Mouse (Mus musculus): Measurements from ENCODE around the gene Crybb1. TPM values are rescaled to one million over a fixed set of nuclear protein-coding genes. Genes with fewer than 3 reads are reported as not detected.
A peak's percentile ranks its signal among the peaks of the same experiment; 100 is the strongest.

The Crybb1 gene
- total RNA-seq, 1 experiment from 2014 or later: not detected

GRCm38 (mm10) chr5:112280863-112281660, 25.4 kb downstream of the Crybb1 start:
- ATAC-seq (replicated peaks; ENCODE audit: insufficient number of reproducible peaks, low FRiP score, low TSS enrichment, poor library complexity, severe bottlenecking): no peak

- ATAC-seq (replicated peaks; ENCODE audit: insufficient number of reproducible peaks, low FRiP score, low TSS enrichment, poor library complexity, severe bottlenecking): no peak
These were observed 26.1 kb downstream of the Crybb1 start for GRCm38 (mm10) chr5:112281676-112282075.

- no peak for ATAC-seq (replicated peaks; ENCODE audit: insufficient number of reproducible peaks, low FRiP score, low TSS enrichment, poor library complexity, severe bottlenecking)
These were observed 26.6 kb downstream of the Crybb1 start for GRCm38 (mm10) chr5:112282123-112282779.

GRCm38 (mm10) chr5:112282780-112283482, 27.3 kb downstream of the Crybb1 start:
- no peak for ATAC-seq (replicated peaks; ENCODE audit: insufficient number of reproducible peaks, low FRiP score, low TSS enrichment, poor library complexity, severe bottlenecking)

GRCm38 (mm10) chr5:112283543-112284202, 28.1 kb downstream of the Crybb1 start:
- no peak for ATAC-seq (replicated peaks; ENCODE audit: insufficient number of reproducible peaks, low FRiP score, low TSS enrichment, poor library complexity, severe bottlenecking)

- no peak for ATAC-seq (replicated peaks; ENCODE audit: insufficient number of reproducible peaks, low FRiP score, low TSS enrichment, poor library complexity, severe bottlenecking)
These were observed 28.6 kb downstream of the Crybb1 start for GRCm38 (mm10) chr5:112284203-112284582.

GRCm38 (mm10) chr5:112285548-112286085, 30.0 kb downstream of the Crybb1 start:
- no peak for ATAC-seq (replicated peaks; ENCODE audit: insufficient number of reproducible peaks, low FRiP score, low TSS enrichment, poor library complexity, severe bottlenecking)

GRCm38 (mm10) chr5:112286608-112286983, 31.0 kb downstream of the Crybb1 start:
- no peak for ATAC-seq (replicated peaks; ENCODE audit: insufficient number of reproducible peaks, low FRiP score, low TSS enrichment, poor library complexity, severe bottlenecking)

- ATAC-seq (replicated peaks; ENCODE audit: insufficient number of reproducible peaks, low FRiP score, low TSS enrichment, poor library complexity, severe bottlenecking): peak; percentile 67
These were observed 31.5 kb downstream of the Crybb1 start for GRCm38 (mm10) chr5:112286984-112287641.

- no peak for ATAC-seq (replicated peaks; ENCODE audit: insufficient number of reproducible peaks, low FRiP score, low TSS enrichment, poor library complexity, severe bottlenecking)
These were observed 32.0 kb downstream of the Crybb1 start for GRCm38 (mm10) chr5:112287652-112288051.

GRCm38 (mm10) chr5:112288193-112289141, 32.9 kb downstream of the Crybb1 start:
- ATAC-seq (replicated peaks; ENCODE audit: insufficient number of reproducible peaks, low FRiP score, low TSS enrichment, poor library complexity, severe bottlenecking): no peak

- ATAC-seq (replicated peaks; ENCODE audit: insufficient number of reproducible peaks, low FRiP score, low TSS enrichment, poor library complexity, severe bottlenecking): no peak
These were observed 33.6 kb downstream of the Crybb1 start for GRCm38 (mm10) chr5:112289236-112289635.

GRCm38 (mm10) chr5:112289819-112290535, 34.4 kb downstream of the Crybb1 start:
- ATAC-seq (replicated peaks; ENCODE audit: insufficient number of reproducible peaks, low FRiP score, low TSS enrichment, poor library complexity, severe bottlenecking): no peak

GRCm38 (mm10) chr5:112290536-112290880, 34.9 kb downstream of the Crybb1 start:
- ATAC-seq (replicated peaks; ENCODE audit: insufficient number of reproducible peaks, low FRiP score, low TSS enrichment, poor library complexity, severe bottlenecking): no peak

GRCm38 (mm10) chr5:112291866-112292265, 36.3 kb downstream of the Crybb1 start:
- no peak for ATAC-seq (replicated peaks; ENCODE audit: insufficient number of reproducible peaks, low FRiP score, low TSS enrichment, poor library complexity, severe bottlenecking)

GRCm38 (mm10) chr5:112292343-112292980, 36.8 kb downstream of the Crybb1 start:
- no peak for ATAC-seq (replicated peaks; ENCODE audit: insufficient number of reproducible peaks, low FRiP score, low TSS enrichment, poor library complexity, severe bottlenecking)

Measured in monocyte, adult 5-6 weeks (primary cell).